Mouse (Mus musculus): Measurements from ENCODE around the gene Kif18b.

GRCm38 (mm10) chr11:102874801-102875334, 50.1 kb downstream of the Kif18b start:
- TF ChIP-seq CTCF (IDR thresholded peaks at IDR 0.05) (no peak), EP300 (IDR thresholded peaks at IDR 0.05) (no peak)

Data from lung, postnatal 0 days (tissue).